Mouse (Mus musculus): Measurements from ENCODE around the gene Gamt.
"Not testable (repeated sequence)": the region's sequence is repeated elsewhere in the genome, so short reads cannot be mapped to it uniquely, and the experiment has no call there.

Gamt gene

GRCm38 (mm10) chr10:80227877-80228775 lies 32.7 kb downstream of the Gamt start:
- no peak for DNase-seq (ENCODE audit: low read depth, low spot score)

GRCm38 (mm10) chr10:80227166-80227539 lies 33.7 kb downstream of the Gamt start:
- DNase-seq (ENCODE audit: low read depth, low spot score): no peak

- DNase-seq (ENCODE audit: low read depth, low spot score): peak; percentile 98
Observed at GRCm38 (mm10) chr10:80226416-80227165, 34.2 kb downstream of the Gamt start, which contains the start of gene Mum1. Gene Mum1 (plus strand): TSS chr10:80226434.

GRCm38 (mm10) chr10:80226071-80226415 lies 34.8 kb downstream of the Gamt start:
- DNase-seq (ENCODE audit: low read depth, low spot score): no peak

- DNase-seq (ENCODE audit: low read depth, low spot score): not testable (repeated sequence)
Observed at GRCm38 (mm10) chr10:80223137-80223536, 37.7 kb downstream of the Gamt start.

GRCm38 (mm10) chr10:80220676-80221075 lies 40.1 kb downstream of the Gamt start:
- no peak for DNase-seq (ENCODE audit: low read depth, low spot score)

GRCm38 (mm10) chr10:80215048-80215772 lies 45.6 kb downstream of the Gamt start:
- no peak for DNase-seq (ENCODE audit: low read depth, low spot score)

GRCm38 (mm10) chr10:80211547-80212103 lies 49.2 kb downstream of the Gamt start:
- DNase-seq (ENCODE audit: low read depth, low spot score): not testable (repeated sequence)

- DNase-seq (ENCODE audit: low read depth, low spot score): peak; percentile 26
Observed at GRCm38 (mm10) chr10:80208841-80209371, 51.9 kb downstream of the Gamt start.

- no peak for DNase-seq (ENCODE audit: low read depth, low spot score)
Observed at GRCm38 (mm10) chr10:80208248-80208647, 52.6 kb downstream of the Gamt start.
